Mouse (Mus musculus): Measurements from ENCODE around the gene Rpp40.

The Rpp40 gene

DNA sequence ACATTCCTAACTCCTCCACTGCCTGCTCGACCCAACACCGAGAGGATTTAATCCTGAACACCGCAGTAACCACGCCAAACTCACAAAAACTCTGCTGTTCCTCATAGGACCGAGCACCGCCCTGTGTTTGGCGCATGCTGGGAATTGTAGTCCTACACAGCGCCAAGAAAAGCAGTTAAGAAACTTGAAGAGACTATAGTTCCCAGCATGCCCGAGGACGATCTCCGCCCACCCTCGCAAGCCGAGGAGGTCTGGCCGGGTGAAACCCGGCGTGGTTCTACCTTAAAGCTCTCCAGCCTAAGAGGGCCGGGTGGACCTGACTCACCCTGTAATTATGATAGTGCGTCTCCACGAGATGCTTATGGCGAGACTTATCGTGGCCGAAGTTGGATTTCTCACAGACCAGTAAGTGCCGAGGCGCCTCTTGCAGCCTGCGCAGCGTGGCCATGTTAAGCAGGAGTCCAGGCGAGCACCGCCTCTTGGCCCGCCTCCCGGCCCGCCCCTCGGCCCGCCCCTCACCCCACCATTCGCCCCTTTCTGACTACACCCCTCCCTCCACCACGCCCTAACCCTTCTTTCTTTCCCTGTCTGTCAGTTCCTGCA lies at the start of gene Rpp40:
Gene Rpp40 (minus strand): TSS at position 481 of the 603 bp plus-strand sequence.
- peak; percentile 97 for DNase-seq (ENCODE audit: low read depth, low spot score)

- no peak for DNase-seq (ENCODE audit: low read depth, low spot score)
Observed at GRCm38 (mm10) chr13:35949814-35950455, 43.8 kb upstream of the Rpp40 start.

GRCm38 (mm10) chr13:35947354-35948000 lies 41.3 kb upstream of the Rpp40 start:
- peak; percentile 73 for DNase-seq (ENCODE audit: low read depth, low spot score)

- DNase-seq (ENCODE audit: low read depth, low spot score), result no peak
Observed at GRCm38 (mm10) chr13:35946659-35947353, 40.6 kb upstream of the Rpp40 start.

- DNase-seq (ENCODE audit: low read depth, low spot score), result peak; percentile 83
Observed at GRCm38 (mm10) chr13:35940934-35941333, 34.8 kb upstream of the Rpp40 start.

DNA sequence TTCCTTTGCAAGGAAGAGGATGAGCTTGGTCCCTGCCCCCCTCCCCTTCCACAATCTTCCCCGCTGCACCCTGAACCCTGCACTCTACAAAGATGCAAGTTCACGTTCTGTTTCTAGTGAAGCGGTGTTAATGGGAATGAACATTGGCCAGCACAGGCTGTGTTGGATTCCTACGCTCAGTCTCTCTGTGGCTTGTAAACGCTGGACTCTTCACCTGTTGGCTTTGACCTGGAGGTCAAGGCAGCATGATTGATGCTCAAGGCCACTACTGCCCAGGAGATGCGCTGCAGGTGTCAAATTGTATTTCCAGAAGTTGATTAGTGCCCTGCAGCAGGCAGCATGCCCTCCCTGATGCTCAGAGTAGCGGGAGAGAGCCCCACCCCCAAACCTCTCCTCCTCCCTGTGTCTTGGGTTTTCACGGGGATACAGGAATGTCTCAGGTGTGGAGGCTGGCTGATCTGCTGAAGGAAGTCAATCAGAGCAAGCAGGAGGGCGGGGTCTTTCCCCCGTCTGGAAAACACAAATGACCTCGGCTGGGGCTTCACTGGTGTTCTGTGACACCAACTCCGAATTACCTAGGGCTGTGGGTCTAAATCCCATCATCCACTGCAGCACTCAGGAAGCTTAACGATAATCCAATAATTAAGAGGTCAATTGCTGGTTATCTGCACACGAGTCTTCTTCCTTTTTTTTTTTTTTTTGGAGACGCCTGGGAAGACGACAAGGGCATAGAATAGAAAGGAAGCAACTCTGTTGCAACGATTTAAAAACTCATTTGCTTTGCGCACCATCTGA lies 33.9 kb upstream of the Rpp40 start:
- DNase-seq (ENCODE audit: low read depth, low spot score), result no peak

DNA sequence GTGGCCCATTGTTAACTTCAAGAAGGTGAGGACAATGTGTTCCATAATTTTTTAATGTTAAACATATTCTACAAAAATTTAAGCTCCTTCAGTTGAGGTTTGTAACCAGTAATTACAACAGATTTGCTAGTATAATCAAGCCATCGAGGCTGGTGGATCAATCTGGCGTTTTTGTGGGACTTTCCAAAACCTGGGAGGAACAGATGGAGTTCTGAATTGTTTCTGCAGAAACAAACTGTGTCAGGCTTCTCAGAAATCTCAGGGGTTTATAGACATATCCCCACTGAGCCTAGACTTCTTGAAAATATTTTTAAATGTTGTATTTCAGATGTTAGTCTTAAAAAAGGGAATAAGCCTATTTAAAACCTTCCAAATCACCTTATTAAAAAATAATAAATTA lies 31.8 kb upstream of the Rpp40 start:
- DNase-seq (ENCODE audit: low read depth, low spot score), result no peak

DNA sequence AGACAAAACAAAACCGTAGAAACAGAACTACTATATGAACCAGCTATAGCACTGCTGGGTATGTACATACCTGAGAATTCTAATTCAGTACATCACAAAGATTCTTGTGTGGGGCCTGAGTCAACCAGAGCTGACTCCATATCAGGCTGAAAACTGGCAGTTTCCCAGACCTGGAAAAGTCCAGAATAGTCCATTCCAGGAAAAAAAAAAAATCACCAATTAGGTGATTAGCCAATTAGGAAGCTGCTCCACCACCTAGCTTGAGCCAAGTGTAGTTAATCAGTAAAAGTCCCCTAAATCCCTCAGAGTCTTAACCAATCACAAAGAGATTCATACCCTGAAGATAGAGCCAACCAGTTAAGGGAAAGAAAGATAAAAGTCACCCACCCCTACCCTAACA lies 5.3 kb upstream of the Rpp40 start:
- DNase-seq (ENCODE audit: low read depth, low spot score), result no peak

- no peak for DNase-seq (ENCODE audit: low read depth, low spot score)
Observed at GRCm38 (mm10) chr13:35905378-35905777, 781 bp downstream of the Rpp40 start.

- no peak for DNase-seq (ENCODE audit: low read depth, low spot score)
Observed at GRCm38 (mm10) chr13:35892866-35893265, 13.3 kb downstream of the Rpp40 start.

DNA sequence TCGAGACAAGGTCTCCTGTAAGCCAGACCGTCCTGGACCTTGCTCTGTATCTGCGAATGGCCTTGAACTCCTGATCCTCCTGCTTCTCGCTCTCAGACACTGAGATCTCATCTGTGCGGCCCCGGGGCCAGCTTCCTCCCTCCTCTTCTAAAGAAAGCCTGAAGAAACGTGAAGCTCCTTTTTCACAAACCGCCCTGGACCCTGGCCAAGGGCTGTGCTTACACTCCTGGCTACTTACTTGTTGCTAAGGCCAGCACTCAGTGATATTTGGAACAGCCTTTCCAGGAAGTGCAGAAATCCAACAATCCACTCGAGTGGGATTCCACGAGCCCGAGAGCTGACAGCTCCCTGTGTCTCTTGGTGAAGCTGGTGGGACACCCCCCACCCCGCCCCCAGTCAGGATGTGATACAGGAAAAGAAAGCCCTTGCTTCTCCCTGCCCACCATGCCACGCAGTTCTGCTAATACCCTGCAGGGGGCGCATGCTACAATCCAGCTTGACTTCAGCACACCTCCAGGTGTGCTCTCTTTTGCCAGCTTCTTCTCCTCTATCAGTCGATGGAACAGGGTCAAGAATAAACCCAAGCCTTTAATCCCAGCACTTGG lies 19.9 kb downstream of the Rpp40 start:
- peak; percentile 61 for DNase-seq (ENCODE audit: low read depth, low spot score)

GRCm38 (mm10) chr13:35880555-35881046 lies 25.6 kb downstream of the Rpp40 start:
- DNase-seq (ENCODE audit: low read depth, low spot score), result no peak

GRCm38 (mm10) chr13:35879519-35879918 lies 26.6 kb downstream of the Rpp40 start:
- no peak for DNase-seq (ENCODE audit: low read depth, low spot score)

DNA sequence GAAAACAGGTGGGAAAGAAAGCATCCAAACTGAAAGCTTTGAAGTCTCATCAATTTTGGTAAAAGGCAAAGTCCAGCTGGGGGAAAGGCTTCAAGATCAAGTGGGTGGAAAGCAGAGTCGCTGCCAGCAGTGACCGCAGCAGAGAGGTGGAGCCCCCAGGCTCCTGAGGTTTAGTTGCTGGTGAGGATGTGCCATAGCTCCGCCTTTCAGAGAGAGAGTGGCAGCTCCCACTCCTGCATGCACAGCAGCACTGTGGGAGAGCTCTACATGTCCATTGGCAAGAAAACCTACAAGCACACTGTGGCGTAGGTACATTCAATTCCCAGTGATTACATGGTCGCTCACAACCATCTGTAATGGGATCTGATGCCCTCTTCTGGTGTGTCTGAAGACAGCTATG lies 27.1 kb downstream of the Rpp40 start:
- no peak for DNase-seq (ENCODE audit: low read depth, low spot score)

DNA sequence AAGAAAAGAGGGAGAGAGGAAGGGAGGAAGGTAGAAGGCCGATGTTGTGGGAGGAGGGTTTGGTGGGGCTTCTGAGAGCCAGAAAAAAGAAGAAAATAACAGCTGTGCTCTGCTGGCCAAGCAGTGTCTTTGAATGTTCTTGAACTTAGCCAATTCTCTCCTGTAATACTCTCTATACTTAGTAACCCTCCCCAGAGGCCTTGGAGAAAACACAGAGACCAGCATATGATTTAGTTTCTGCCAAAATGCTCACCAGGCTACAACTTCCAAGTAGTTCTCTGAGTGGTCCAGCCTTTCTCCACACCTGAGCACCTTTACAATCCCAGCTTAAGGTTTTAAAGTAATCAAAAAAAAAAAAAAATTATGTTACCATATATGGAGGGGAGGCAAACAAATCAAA lies 27.9 kb downstream of the Rpp40 start:
- DNase-seq (ENCODE audit: low read depth, low spot score), result no peak

DNA sequence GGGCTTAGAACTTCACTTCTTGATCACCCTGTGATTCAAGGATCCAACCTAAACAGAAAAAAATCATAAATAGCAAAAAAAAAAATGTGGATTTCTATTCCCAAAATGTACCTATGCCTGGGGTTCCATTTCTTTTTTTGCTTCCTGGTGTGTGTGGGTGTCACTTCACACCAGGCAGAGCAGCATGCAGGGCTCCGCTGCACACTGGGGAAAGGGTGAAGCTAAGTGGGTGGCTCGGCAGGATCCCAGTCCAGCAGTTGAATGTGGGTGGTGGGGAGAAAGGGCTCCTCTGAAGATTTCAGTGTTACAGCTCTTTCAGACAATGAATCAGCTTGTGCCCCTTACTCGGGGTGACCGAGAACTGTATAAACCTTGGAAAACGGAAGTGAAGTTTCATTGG lies 30.8 kb downstream of the Rpp40 start:
- DNase-seq (ENCODE audit: low read depth, low spot score), result no peak

- no peak for DNase-seq (ENCODE audit: low read depth, low spot score)
Observed at GRCm38 (mm10) chr13:35871107-35871506, 35.1 kb downstream of the Rpp40 start.

DNA sequence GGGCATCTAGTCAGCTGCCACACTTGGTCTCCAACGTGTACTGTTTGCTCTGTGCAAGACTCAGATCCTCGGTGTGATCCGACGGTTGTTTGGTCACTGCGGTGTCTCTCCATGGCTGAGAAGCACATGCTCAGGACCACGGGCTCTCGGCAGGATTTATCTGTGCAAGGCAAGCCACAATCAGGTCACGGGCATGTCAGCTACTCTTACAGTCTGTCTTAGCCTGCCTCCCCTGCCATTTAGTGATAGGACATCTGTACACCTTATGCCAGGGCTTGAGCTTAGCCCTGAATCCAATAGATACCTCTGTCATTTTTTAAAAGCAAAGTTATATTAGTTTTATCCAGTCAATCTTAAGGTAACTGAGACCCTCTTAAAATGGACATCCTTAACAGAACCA lies 35.5 kb downstream of the Rpp40 start:
- DNase-seq (ENCODE audit: low read depth, low spot score), result no peak

GRCm38 (mm10) chr13:35860916-35861315 lies 45.2 kb downstream of the Rpp40 start:
- DNase-seq (ENCODE audit: low read depth, low spot score), result no peak

DNA sequence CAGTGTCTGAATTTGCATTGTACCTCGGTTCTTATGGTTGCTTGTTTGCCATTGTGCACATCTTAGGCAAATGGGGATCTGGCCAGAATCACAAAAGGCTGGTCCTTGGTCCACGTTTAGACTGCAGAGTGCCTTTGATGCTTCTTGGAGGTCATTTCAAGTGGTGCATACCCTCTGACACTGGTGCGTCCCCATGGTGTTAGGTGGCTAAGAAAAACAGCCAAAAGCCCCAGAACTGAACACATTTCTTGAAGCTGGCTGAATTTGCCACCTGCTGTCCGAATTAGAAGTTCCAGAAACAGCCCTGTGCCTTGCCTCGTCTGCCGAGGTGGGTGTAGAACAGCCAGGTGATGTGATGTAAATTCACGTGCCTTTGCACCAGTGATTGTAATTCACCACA lies 48.7 kb downstream of the Rpp40 start:
- DNase-seq (ENCODE audit: low read depth, low spot score), result no peak
